Mouse (Mus musculus): ENCODE measurements around the gene Espn.

DNA sequence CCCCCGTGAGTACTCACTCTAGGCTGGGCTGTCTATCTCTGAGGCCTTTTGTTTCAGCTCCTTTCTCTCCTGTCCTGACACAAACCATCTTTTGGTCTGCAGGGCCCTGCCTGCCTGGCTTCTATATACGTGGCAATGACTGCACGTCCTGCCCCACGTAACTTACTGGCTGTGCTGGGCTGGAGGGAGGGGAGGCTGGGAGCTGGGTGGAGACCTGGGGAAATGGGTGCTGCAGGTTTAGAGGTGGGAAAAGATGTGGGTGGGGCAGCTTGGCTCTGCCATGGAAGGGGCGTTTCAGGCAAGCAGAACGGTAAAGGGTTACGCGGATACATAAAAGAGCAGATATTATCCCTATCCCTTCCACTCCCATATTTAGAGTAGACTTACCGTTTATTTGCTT lies 34.6 kb downstream of the Espn start:
- TF ChIP-seq CTCF (IDR thresholded peaks at IDR 0.05; ENCODE audit: low read depth, low read length) (no peak), POLR2A (IDR thresholded peaks at IDR 0.05; ENCODE audit: borderline replicate concordance, low read depth, low read length) (no peak)

Data from bone marrow macrophage, adult 2 months (primary cell).